8 mouse cellular contexts compared by ENCODE assay signal in the genomic region with DNA sequence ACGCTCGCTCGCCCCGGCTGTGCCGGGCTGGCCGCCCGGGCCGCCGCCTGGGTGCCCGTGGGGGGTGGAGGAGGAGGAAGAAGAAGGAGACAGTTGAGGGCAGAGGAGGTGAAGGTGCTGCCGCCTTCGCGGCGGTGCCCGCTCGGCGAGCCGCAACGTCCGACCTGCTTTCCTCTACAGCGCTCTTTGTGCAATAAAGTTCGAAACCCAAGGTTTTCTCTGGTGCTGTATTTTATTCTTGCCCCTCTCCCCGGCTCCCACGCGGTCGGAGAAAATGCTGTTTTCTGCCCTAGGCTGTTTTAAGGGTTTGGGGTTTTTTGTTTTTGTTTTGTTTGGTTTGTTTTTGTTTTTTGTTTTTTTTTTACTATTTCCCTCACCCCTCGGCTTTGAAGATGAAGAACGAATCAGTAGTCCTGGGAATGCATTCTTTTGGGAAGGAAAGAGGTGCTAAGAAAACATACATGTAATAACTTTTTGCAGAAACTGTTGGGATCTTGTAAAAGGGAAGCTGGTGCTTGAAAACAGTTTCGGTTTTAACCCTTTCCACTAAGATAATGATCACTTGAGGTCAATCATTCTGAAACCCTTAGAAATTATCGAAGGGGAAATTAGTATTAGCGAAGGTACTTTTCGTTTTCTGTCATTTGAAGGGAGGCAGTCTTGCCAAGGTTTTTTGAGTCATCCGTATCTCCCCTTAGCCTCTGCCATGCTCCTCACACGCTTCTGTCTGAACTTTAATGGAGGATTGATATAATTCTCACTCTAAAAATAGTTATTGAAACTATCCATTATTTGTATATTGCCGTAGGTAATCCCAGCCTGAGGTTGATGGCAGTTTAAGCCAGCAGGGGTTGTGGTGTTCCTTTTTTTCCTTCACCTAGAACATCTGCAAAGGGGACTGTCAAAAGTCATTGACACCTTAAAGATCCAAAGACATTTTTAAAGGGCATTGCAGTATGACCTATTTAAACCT. TPM values are rescaled to one million over a fixed set of nuclear protein-coding genes. Genes with fewer than 3 reads are reported as not detected.
A peak's percentile ranks its signal among the peaks of the same experiment; 100 is the strongest.
DNase-seq lines count a peak whose midpoint lies in the region; ATAC-seq and TF ChIP-seq lines count a peak whose summit lies in the region.

No protein-coding gene starts in this region.

- intact Hi-C loops in heart, adult 2 months (cut with DNase I), result loop anchor here (2.0 to 10.0 kb wide), 6 partner anchors 84 to 643 kb away; a partner anchor contains a TSS

- ATAC-seq in activated CD4-positive, CD25-positive, alpha-beta regulatory T cell, adult 4 months, result peak; percentile 1
- ATAC-seq in liver, embryonic 14.5 days (ENCODE audit: insufficient read depth), result no peak
- no peak for ATAC-seq in neural tube, embryonic 12.5 days (ENCODE audit: low FRiP score, low read depth)

- 2% methylated on average over 30 of the region's 35 CpGs for WGBS in heart, adult 2 months
- under 1% methylated on average over 35 of the region's 35 CpGs for WGBS in liver, embryonic 14.5 days (ENCODE audit: insufficient replicate concordance)
- WGBS in neural tube, embryonic 12.5 days, result 1% methylated on average over 32 of the region's 35 CpGs

- H3K79me2 ChIP-seq in heart, adult 2 months (replicated peaks; ENCODE audit: control insufficient read depth, insufficient read depth, low read length), result peaks cover 1% of the 10 kb centered on the region; the same call in 1 of the 2 replicates

- peaks cover 6% of the 10 kb centered on the region for H3K4me1 ChIP-seq in cortical plate, adult 2 months (ENCODE audit: control insufficient read depth, insufficient read depth, low read length)
- H3K4me1 ChIP-seq in heart, adult 2 months (ENCODE audit: control insufficient read depth, insufficient read depth, low read length), result peaks cover 6% of the 10 kb centered on the region
- peaks cover 10 to 17% of the 10 kb centered on the region in 2 experiments for H3K4me1 ChIP-seq in liver, embryonic 14.5 days (replicated peaks; ENCODE audit: control insufficient read depth in 2 of 2, insufficient read depth in 2 of 2, low read length in 1 of 2)
- peaks cover 28% of the 10 kb centered on the region for H3K4me1 ChIP-seq in neural tube, embryonic 12.5 days
- peaks cover 4% of the 10 kb centered on the region for H3K4me1 ChIP-seq in testis, adult 2 months (ENCODE audit: control insufficient read depth, insufficient read depth, low read length)

- H3K9ac ChIP-seq in heart, adult 2 months (ENCODE audit: low read depth, low read length), result peak overlapping the region; percentile 94
- H3K9ac ChIP-seq in liver, embryonic 14.5 days (replicated peaks), result peak overlapping the region; percentile 99
- H3K9ac ChIP-seq in neural tube, embryonic 12.5 days, result peak overlapping the region; percentile 97

- TF ChIP-seq POLR2A in cortical plate, adult 2 months (IDR thresholded peaks at IDR 0.05; ENCODE audit: extremely low read depth, insufficient read depth, low read length), result no peak
- TF ChIP-seq POLR2A in heart, adult 2 months (IDR thresholded peaks at IDR 0.05; ENCODE audit: insufficient read depth, low read depth, low read length), result no peak
- no peak; the same call in 1 of the 2 replicates for TF ChIP-seq POLR2A in testis, adult 2 months (IDR thresholded peaks at IDR 0.05; ENCODE audit: control insufficient read depth, low read depth, low read length)

- H3K9me3 ChIP-seq in liver, embryonic 14.5 days (ENCODE audit: control insufficient read depth, low read length), result no peaks in the 10 kb centered on the region
- no peaks in the 10 kb centered on the region for H3K9me3 ChIP-seq in neural tube, embryonic 12.5 days

- peak; percentile 39 for DNase-seq in 3T3-L1 (ENCODE audit: low read depth, low spot score)
- DNase-seq in heart, adult 2 months, result peak; percentile 73 to 74
- peak; percentile 63 for DNase-seq in kidney, adult 18-20 months
- peak in 1 of 3 experiments; percentile 27 for DNase-seq in liver, embryonic 14.5 days (ENCODE audit: low read depth in 3 of 3, low spot score in 3 of 3)

- peak overlapping the region; percentile 98 for H3K4me2 ChIP-seq in liver, embryonic 14.5 days (ENCODE audit: low read depth)
- H3K4me2 ChIP-seq in neural tube, embryonic 12.5 days (replicated peaks), result peak overlapping the region; percentile 74

- no peak for TF ChIP-seq EP300 in heart, adult 2 months (IDR thresholded peaks at IDR 0.05; ENCODE audit: insufficient read depth, low read depth, low read length)
- TF ChIP-seq EP300 in liver, embryonic 14.5 days (IDR thresholded peaks at IDR 0.05; ENCODE audit: low read depth), result no peak

- H3K27ac ChIP-seq in cortical plate, adult 2 months (ENCODE audit: insufficient read depth, low read length), result peak overlapping the region; percentile 85
- H3K27ac ChIP-seq in heart, adult 2 months, result peak overlapping the region; percentile 94
- H3K27ac ChIP-seq in liver, embryonic 14.5 days, result peak overlapping the region; percentile 88
- peak overlapping the region; percentile 100 for H3K27ac ChIP-seq in neural tube, embryonic 12.5 days
- peak overlapping the region; percentile 93 for H3K27ac ChIP-seq in testis, adult 2 months (ENCODE audit: control insufficient read depth, insufficient read depth, low read depth, low read length)

- H3K36me3 ChIP-seq in heart, adult 2 months (ENCODE audit: control insufficient read depth, insufficient read depth, low read length), result peaks cover 27% of the 10 kb centered on the region
- no peaks in the 10 kb centered on the region for H3K36me3 ChIP-seq in liver, embryonic 14.5 days (replicated peaks; ENCODE audit: control insufficient read depth, insufficient read depth, low read depth)
- H3K36me3 ChIP-seq in neural tube, embryonic 12.5 days, result no peaks in the 10 kb centered on the region
- no peaks in the 10 kb centered on the region for H3K36me3 ChIP-seq in testis, adult 2 months (ENCODE audit: control insufficient read depth, insufficient read depth, low read length)

- H3K27me3 ChIP-seq in heart, adult 2 months (ENCODE audit: control insufficient read depth, insufficient read depth, low read length), result no peaks in the 10 kb centered on the region
- H3K27me3 ChIP-seq in liver, embryonic 14.5 days (ENCODE audit: control insufficient read depth, insufficient read depth, low read length), result no peaks in the 10 kb centered on the region
- H3K27me3 ChIP-seq in neural tube, embryonic 12.5 days (replicated peaks), result no peaks in the 10 kb centered on the region
- H3K27me3 ChIP-seq in testis, adult 2 months (ENCODE audit: control insufficient read depth, insufficient read depth, low read length), result no peaks in the 10 kb centered on the region

- peak overlapping the region; percentile 89 for H3K4me3 ChIP-seq in cortical plate, adult 2 months (ENCODE audit: insufficient read depth, low read length)
- H3K4me3 ChIP-seq in heart, adult 2 months, result peak overlapping the region; percentile 89
- peak overlapping the region; percentile 75 to 97 for H3K4me3 ChIP-seq in liver, embryonic 14.5 days (ENCODE audit: insufficient read depth in 1 of 2, low read depth in 2 of 2, low read length in 2 of 2)
- peak overlapping the region; percentile 95 for H3K4me3 ChIP-seq in neural tube, embryonic 12.5 days
- peak overlapping the region; percentile 83 for H3K4me3 ChIP-seq in testis, adult 2 months (ENCODE audit: control insufficient read depth, low read depth, low read length)

- no peak for TF ChIP-seq CTCF in cortical plate, adult 2 months (IDR thresholded peaks at IDR 0.05; ENCODE audit: extremely low read depth, insufficient read depth, low read length)
- TF ChIP-seq CTCF in heart, adult 2 months (IDR thresholded peaks at IDR 0.05), result peak; percentile 18; the same call in 1 of the 2 replicates
- 0 out of 2 replicates have a peak, but pooled peaks have one; percentile 3 for TF ChIP-seq CTCF in liver, embryonic 14.5 days (IDR thresholded peaks at IDR 0.05; ENCODE audit: low read depth)
- no peak for TF ChIP-seq CTCF in testis, adult 2 months (IDR thresholded peaks at IDR 0.05; ENCODE audit: control insufficient read depth, insufficient read depth, insufficient replicate concordance, low read depth, low read length)

RNA-seq across cellular contexts. Expression of a gene that starts 1.3 kb away (rescaled TPM):
- polyA plus RNA-seq in activated CD4-positive, CD25-positive, alpha-beta regulatory T cell, adult 4 months (2017; shearing (Covaris generic)), result 10 to 100 TPM; 52.4 to 53.1 TPM
- polyA plus RNA-seq in cortical plate, adult 2 months (2012; rRNA removed), result 14.8 and 15.2 TPM in 2 replicates
- total RNA-seq in heart, adult 2 months (2021), result 10 to 100 TPM; 25.2 to 28.8 TPM
- polyA plus RNA-seq in heart, adult 2 months (2012; rRNA removed), result 7.5 and 11.9 TPM in 2 replicates
- 3.4 and 4.9 TPM in 2 replicates for polyA plus RNA-seq in liver, embryonic 14.5 days (2012; rRNA removed)
- polyA plus RNA-seq in liver, embryonic 14.5 days (2014; fragmentation: Nextera tagmentation; extraction: Ambion mirVana), result 12.6 and 14.0 TPM in 2 replicates
- 49.7 and 52.4 TPM in 2 replicates for polyA plus RNA-seq in neural tube, embryonic 12.5 days (2016; fragmentation: Nextera tagmentation; extraction: Ambion mirVana)
- 8.2 and 9.3 TPM in 2 replicates for polyA plus RNA-seq in testis, adult 2 months (2012; rRNA removed)

Comparison
In these comparisons a context has a peak if more than half of its experiments do, and no peak if none do; other contexts are left out.
1. CTCF ChIP-seq: peak in heart, adult 2 months (single experiment) and liver, embryonic 14.5 days (single experiment); none in cortical plate, adult 2 months (single experiment) and testis, adult 2 months (single experiment).
2. Peak in every context shown above with its lines, with median percentiles within 50 percentile points of each other: H3K27ac ChIP-seq, H3K4me3 ChIP-seq and H3K9ac ChIP-seq.